Comparison of ENCODE assay signal across 9 mouse cellular contexts in genomic region chr1:180901107-180901506, GRCm38 (mm10). TPM values are rescaled to one million over a fixed set of nuclear protein-coding genes. Genes with fewer than 3 reads are reported as not detected.
DNase-seq lines count a peak whose midpoint lies in the region; TF ChIP-seq lines count a peak whose summit lies in the region.
"Had no signal": no experiment of that assay in that cellular context is flagged by ENCODE, and none has a peak within 500 bp of the region (broad histone marks: within the 10 kb centered on the region; RNA-seq: fewer than 3 reads in every experiment).

No protein-coding gene starts in this region.

- H3K4me3 ChIP-seq in layer of hippocampus, adult 2 months, result no peak overlapping the region
- H3K4me3 ChIP-seq: heart, embryonic 15.5 days had no signal

- TF ChIP-seq CTCF in layer of hippocampus, adult 2 months (conservative IDR thresholded peaks at IDR 0.05), result peak; percentile 89

- H3K27ac ChIP-seq in layer of hippocampus, adult 2 months, result no peak overlapping the region
- H3K27ac ChIP-seq: heart, embryonic 15.5 days had no signal

- DNase-seq in adrenal gland, postnatal 10 days, result peak; percentile 41
- DNase-seq in adrenal gland, adult 8-10 months, result no peak
- DNase-seq in layer of hippocampus, adult 2 months (ENCODE audit: low spot score in 2 of 2), result no peak
- DNase-seq in layer of hippocampus, adult 9-11 months, result no peak
- DNase-seq in c-Kit-positive CD71-positive TER-119-positive erythroid progenitor cells, embryonic 14.5 days (ENCODE audit: low spot score), result peak; percentile 73
- peak; percentile 45 for DNase-seq in lung, postnatal 14 days
- DNase-seq in layer of hippocampus, adult 9-10 months (ENCODE audit: low spot score), result no peak
- DNase-seq in gastrocnemius, postnatal 4 days (ENCODE audit: low spot score in 2 of 2), result no peak

RNA-seq across cellular contexts. Expression of gene Pycr2, which starts 3.0 kb away (rescaled TPM):
- 10 to 100 TPM; 32.6 to 34.7 TPM for total RNA-seq in adrenal gland, postnatal 10 days (2021)
- 10 to 100 TPM; 46.5 to 54.7 (median 50.7) TPM for total RNA-seq in adrenal gland, adult 8-10 months (2022)
- 10 to 100 TPM; 42.9 to 44.9 TPM for total RNA-seq in layer of hippocampus, adult 2 months (2021)
- total RNA-seq in gastrocnemius, postnatal 4 days (2021), result 10 to 100 TPM; 24.1 to 27.0 TPM

RNA-seq across cellular contexts. Expression of gene Lefty2, which starts 8.2 kb away (rescaled TPM):
- total RNA-seq in adrenal gland, postnatal 10 days (2021), result under 1 TPM; 0.48 to 1.00 TPM
- total RNA-seq in adrenal gland, adult 8-10 months (2022), result 1 to 10 TPM; 1.1 to 3.0 (median 1.4) TPM
- 1 to 10 TPM; 1.4 to 2.0 TPM for total RNA-seq in layer of hippocampus, adult 2 months (2021)
- total RNA-seq in gastrocnemius, postnatal 4 days (2021), result not detected

RNA-seq across cellular contexts. Expression of gene Lefty1, which starts 33.7 kb away (rescaled TPM):
- total RNA-seq in adrenal gland, postnatal 10 days (2021), result under 1 TPM; 0.63 to 0.79 TPM
- 10 to 100 TPM in 3 of 4 experiments, 1 to 10 TPM in 1; 5.8 to 22.3 (median 14.0) TPM for total RNA-seq in adrenal gland, adult 8-10 months (2022)
- 10 to 100 TPM; 11.4 to 12.9 TPM for total RNA-seq in layer of hippocampus, adult 2 months (2021)
- 1 to 10 TPM in 1 of 2 experiments, under 1 TPM in 1; 0.96 to 1.5 TPM for total RNA-seq in gastrocnemius, postnatal 4 days (2021)

RNA-seq across cellular contexts. Expression of gene Tmem63a, which starts 41.0 kb away (rescaled TPM):
- 10 to 100 TPM; 24.7 to 27.3 TPM for total RNA-seq in adrenal gland, postnatal 10 days (2021)
- total RNA-seq in adrenal gland, adult 8-10 months (2022), result 10 to 100 TPM; 79.6 to 95.9 (median 87.5) TPM
- total RNA-seq in layer of hippocampus, adult 2 months (2021), result 10 to 100 TPM; 20.4 to 23.8 TPM
- 10 to 100 TPM; 15.3 to 17.3 TPM for total RNA-seq in gastrocnemius, postnatal 4 days (2021)

RNA-seq across cellular contexts. Expression of gene Sde2, which starts 50.2 kb away (rescaled TPM):
- total RNA-seq in adrenal gland, postnatal 10 days (2021), result 10 to 100 TPM; 21.7 to 22.6 TPM
- total RNA-seq in adrenal gland, adult 8-10 months (2022), result 10 to 100 TPM; 21.8 to 30.1 (median 25.7) TPM
- 10 to 100 TPM; 22.9 TPM for total RNA-seq in layer of hippocampus, adult 2 months (2021)
- 10 to 100 TPM; 18.5 to 20.0 TPM for total RNA-seq in gastrocnemius, postnatal 4 days (2021)

Comparison
In these comparisons a context has a peak if more than half of its experiments do, and no peak if none do; other contexts are left out.
1. DNase-seq: peak in adrenal gland, postnatal 10 days (single experiment), c-Kit-positive CD71-positive TER-119-positive erythroid progenitor cells, embryonic 14.5 days (single experiment) and lung, postnatal 14 days (single experiment); none in adrenal gland, adult 8-10 months (single experiment), layer of hippocampus, adult 2 months (0 of 2), layer of hippocampus, adult 9-11 months (single experiment), layer of hippocampus, adult 9-10 months (single experiment) and gastrocnemius, postnatal 4 days (0 of 2).